Mouse (Mus musculus) C2C12 (cell line): ENCODE data around the gene Kin. TPM values are rescaled to one million over a fixed set of nuclear protein-coding genes. Genes with fewer than 3 reads are reported as not detected.

Experiments
- H3K27me3 ChIP-seq: one replicate; pipeline ENCODE4 v1.6.1; 2011; ENCODE audit not compliant: control insufficient read depth, insufficient read depth, insufficient read length
- H3K36me3 ChIP-seq: one replicate; pipeline ENCODE4 v1.6.1; 2011; ENCODE audit not compliant: control insufficient read depth, insufficient read depth
- H3K4me3 ChIP-seq: one replicate; pipeline ENCODE4 v1.5.1; 2011; ENCODE audit warnings: mild to moderate bottlenecking, control low read depth; ENCODE audit not compliant: poor library complexity, insufficient read depth, severe bottlenecking
- H3K79me2 ChIP-seq: one replicate; pipeline ENCODE4 v1.6.1; 2011; ENCODE audit not compliant: control insufficient read depth, insufficient read depth
- H3K79me3 ChIP-seq: one replicate; pipeline ENCODE4 v1.6.1; 2011; ENCODE audit warnings: low read depth, control low read depth
- H3ac ChIP-seq: one replicate; pipeline ENCODE3; 2011; ENCODE audit warnings: low read depth; ENCODE audit not compliant: control insufficient read depth, insufficient read length
- CEBPB ChIP-seq: IDR thresholded peaks from one replicate; pipeline ENCODE4 v1.6.1; 2011; ENCODE audit warnings: low read depth, mild to moderate bottlenecking, control low read depth, moderate library complexity
- CTCF ChIP-seq: IDR thresholded peaks from one replicate; pipeline ENCODE4 v1.5.1; 2011; ENCODE audit not compliant: control insufficient read depth, insufficient read depth, insufficient read length
- FOSL1 ChIP-seq: IDR thresholded peaks from one replicate; pipeline ENCODE4 v1.8.0; 2011; ENCODE audit warnings: mild to moderate bottlenecking, low read length; ENCODE audit not compliant: poor library complexity, insufficient read depth, severe bottlenecking
- MAX ChIP-seq: IDR thresholded peaks from one replicate; pipeline ENCODE4 v1.6.1; 2011; ENCODE audit warnings: mild to moderate bottlenecking, control low read depth
- MYOD1 ChIP-seq: IDR thresholded peaks from one replicate; pipeline ENCODE4 v1.6.1; 2011; ENCODE audit warnings: low read depth; ENCODE audit not compliant: control insufficient read depth, insufficient read length
- MYOG ChIP-seq: IDR thresholded peaks from one replicate; pipeline ENCODE4 v1.6.1; 2011; ENCODE audit not compliant: control insufficient read depth, insufficient read length; ENCODE audit errors: extremely low read depth
- USF1 ChIP-seq: IDR thresholded peaks from one replicate; pipeline ENCODE4 v1.6.1; 2011; ENCODE audit warnings: low read depth, mild to moderate bottlenecking, control low read depth, moderate library complexity
- long read RNA-seq, 2 experiments: library from polyadenylated mRNA; unstranded; transcript quantifications; one replicate each; pipeline ENCODE4 v2.0.0; 2019 to 2020
- polyA plus RNA-seq: library from polyadenylated mRNA; unstranded; fragments of >200 nt; fragmentation: generic; extraction: Trizol; gene quantifications from one replicate; pipeline ENCODE4 v1.2.1, GENCODE M21; 2012; ENCODE audit warnings: missing spikeins

Kin gene
- 7.5 TPM for polyA plus RNA-seq
- long read RNA-seq, experiment 1, transcript Kin-201 (5 exons, 1,472 nt): major isoform, 13 of 16 reads
- long read RNA-seq, experiment 1, partial matches to known transcripts: 0 of 16 reads
- long read RNA-seq, experiment 1, other reads (novel, unspliced or antisense): 3 of 16 reads
- long read RNA-seq, experiment 2, transcript Kin-201 (5 exons, 1,472 nt): major isoform, 7 of 12 reads
- long read RNA-seq, experiment 2, partial matches to known transcripts: 2 of 12 reads
- long read RNA-seq, experiment 2, other reads (novel, unspliced or antisense): 3 of 12 reads

- Histone ChIP-seq H3ac (peak within 1 kb of the TSS; percentile 94), H3K79me3 (peaks cover 92% of the 10 kb centered on the region), H3K27me3 (no peaks in the 10 kb centered on the region), H3K36me3 (peaks cover 27% of the 10 kb centered on the region), H3K4me3 (peak within 1 kb of the TSS; percentile 98), H3K79me2 (peaks cover 100% of the 10 kb centered on the region)
- TF ChIP-seq USF1: no peak
- TF ChIP-seq MYOD1: no peak
- no peak for TF ChIP-seq MAX
- no peak for TF ChIP-seq CTCF
- TF ChIP-seq FOSL1: no peak
- no peak for TF ChIP-seq CEBPB
- TF ChIP-seq MYOG: no peak
Measured at GRCm38 (mm10) chr2:10080310-10081010, at the start of gene Kin, which contains the start of gene Atp5c1. TSS of gene Kin (plus strand) at chr2:10080593. TSS of gene Atp5c1 (minus strand) at chr2:10080510.

DNA sequence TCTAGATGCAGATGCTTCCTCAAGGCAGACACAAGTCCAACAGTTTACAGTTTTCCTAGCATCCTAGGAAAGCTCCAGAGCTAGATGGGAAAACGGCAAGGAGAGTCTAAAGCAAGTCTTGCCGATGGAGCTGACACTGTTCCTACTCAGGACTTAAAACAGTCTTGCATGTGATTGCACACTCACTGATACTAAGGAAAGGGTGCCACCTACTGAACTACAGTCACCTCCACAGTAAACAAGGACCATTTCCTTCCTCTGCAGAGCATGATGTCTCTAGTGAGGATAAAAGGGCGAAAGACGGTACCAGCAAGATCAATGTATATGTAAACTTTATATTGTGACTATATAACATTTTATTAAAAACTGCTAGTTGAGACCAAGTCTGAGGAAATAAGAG is 46.7 kb upstream of the Kin start:
- Histone ChIP-seq H3K36me3 (no peaks in the 10 kb centered on the region), H3ac (no peak overlapping the region), H3K79me2 (peaks cover 64% of the 10 kb centered on the region), H3K27me3 (no peaks in the 10 kb centered on the region), H3K4me3 (no peak overlapping the region), H3K79me3 (peaks cover 19% of the 10 kb centered on the region)
- TF ChIP-seq USF1 (no peak), MYOG (no peak), FOSL1 (no peak), MYOD1 (no peak), MAX (no peak), CTCF (no peak), CEBPB (no peak)

DNA sequence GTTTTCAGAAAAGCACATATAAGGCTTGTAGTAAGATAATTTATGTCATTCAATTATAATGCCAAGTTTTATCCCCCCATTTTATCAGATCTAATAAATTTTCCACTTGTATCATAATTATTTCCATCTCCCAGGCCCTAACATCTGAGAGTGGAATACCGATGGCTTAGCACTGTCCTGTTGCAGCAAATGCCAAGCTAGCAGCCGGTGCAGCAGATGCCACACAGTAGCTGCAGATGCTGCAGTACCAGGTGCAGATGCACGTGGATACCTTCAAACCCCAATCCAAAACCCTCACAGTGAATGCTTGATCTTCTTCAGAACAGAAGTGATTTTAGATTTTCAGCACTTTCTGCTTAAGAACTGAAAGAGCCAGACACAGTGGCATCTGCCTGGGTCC is 45.4 kb upstream of the Kin start:
- Histone ChIP-seq H3K79me3 (peaks cover 26% of the 10 kb centered on the region), H3K36me3 (peaks cover 5% of the 10 kb centered on the region), H3K27me3 (no peaks in the 10 kb centered on the region), H3ac (no peak overlapping the region), H3K79me2 (peaks cover 72% of the 10 kb centered on the region), H3K4me3 (no peak overlapping the region)
- no peak for TF ChIP-seq MAX
- no peak for TF ChIP-seq MYOD1
- no peak for TF ChIP-seq FOSL1
- no peak for TF ChIP-seq CEBPB
- TF ChIP-seq USF1: no peak
- TF ChIP-seq MYOG: no peak
- no peak for TF ChIP-seq CTCF

GRCm38 (mm10) chr2:10047758-10048436 is 32.5 kb upstream of the Kin start:
- no peaks in the 10 kb centered on the region for H3K27me3 ChIP-seq
- H3K79me2 ChIP-seq: peaks cover 60% of the 10 kb centered on the region
- no peaks in the 10 kb centered on the region for H3K36me3 ChIP-seq
- H3K4me3 ChIP-seq: peak overlapping the region; percentile 95
- peaks cover 27% of the 10 kb centered on the region for H3K79me3 ChIP-seq
- TF ChIP-seq USF1: no peak
- no peak for TF ChIP-seq MYOG
- no peak for TF ChIP-seq MYOD1
- TF ChIP-seq FOSL1: no peak
- TF ChIP-seq CTCF: no peak
- no peak for TF ChIP-seq CEBPB
- TF ChIP-seq MAX: no peak
- peak overlapping the region; percentile 79 for H3ac ChIP-seq

DNA sequence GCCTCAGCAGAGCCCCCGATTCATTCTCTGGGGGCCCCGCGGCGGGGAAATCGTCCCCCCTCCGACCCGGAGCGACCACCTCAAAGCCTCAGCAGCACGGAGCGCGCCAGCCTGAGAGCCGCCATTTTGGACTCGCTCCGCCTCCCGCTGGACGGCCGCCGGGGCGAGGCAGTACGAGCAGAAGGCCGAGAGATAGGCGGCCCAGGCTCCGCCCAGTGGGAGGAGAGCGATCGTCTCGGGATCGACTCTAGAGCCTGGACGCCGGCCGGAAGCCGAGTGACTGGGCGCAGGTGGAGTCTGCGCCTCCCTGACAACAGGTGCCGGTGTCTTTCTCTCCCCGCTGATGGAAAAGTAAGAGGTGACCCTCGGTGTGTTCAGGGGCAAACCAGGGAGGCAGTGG is 31.9 kb upstream of the Kin start, which contains the start of gene Taf3:
Taf3 (minus strand) TSS at position 136 of the 400 bp plus-strand sequence.
- H3K79me3 ChIP-seq: peaks cover 27% of the 10 kb centered on the region
- H3K27me3 ChIP-seq: no peaks in the 10 kb centered on the region
- H3K79me2 ChIP-seq: peaks cover 56% of the 10 kb centered on the region
- H3ac ChIP-seq: peak within 1 kb of the TSS; percentile 79
- TF ChIP-seq MAX (peak; percentile 15), CTCF (no peak), MYOD1 (peak; percentile 28)
- peaks cover 4% of the 10 kb centered on the region for H3K36me3 ChIP-seq
- H3K4me3 ChIP-seq: peak within 1 kb of the TSS; percentile 95
